Mouse (Mus musculus) limb, embryonic 14.5 days (tissue): Measurements from ENCODE around the gene Lrrc75a. TPM values are rescaled to one million over a fixed set of nuclear protein-coding genes. Genes with fewer than 3 reads are reported as not detected.

Source experiments
- ATAC-seq: fragments of 200-750 bp; cut with Nextera tagmentation; 2 replicates; pipeline ENCODE4 v1.8.0; 2017; ENCODE audit warnings: low read depth, moderate number of reproducible peaks, moderate TSS enrichment; ENCODE audit not compliant: low FRiP score
- DNase-seq: peaks from one replicate; pipeline ENCODE4 v3.0.0-alpha.2; 2015; ENCODE audit warnings: low spot score
- H3K27ac ChIP-seq: fragments of 300-500 bp; sonication (generic); replicated peaks from 2 replicates; pipeline ENCODE4 v1.5.1; 2014; ENCODE audit warnings: low read depth, mild to moderate bottlenecking, low read length, moderate library complexity, mixed read lengths
- H3K27me3 ChIP-seq: fragments of 300-500 bp; sonication (generic); 2 replicates; pipeline ENCODE4 v1.6.1; 2014; ENCODE audit warnings: low read length, mixed read lengths; ENCODE audit not compliant: control insufficient read depth, insufficient read depth
- H3K36me3 ChIP-seq: fragments of 300-500 bp; sonication (generic); 2 replicates; pipeline ENCODE4 v1.6.1; 2014; ENCODE audit warnings: mild to moderate bottlenecking, low read length, moderate library complexity, mixed read lengths; ENCODE audit not compliant: control insufficient read depth, insufficient read depth
- H3K4me1 ChIP-seq: fragments of 300-500 bp; sonication (generic); 2 replicates; pipeline ENCODE4 v1.6.1; 2014; ENCODE audit warnings: antibody characterized with exemption, low read length, mixed read lengths; ENCODE audit not compliant: control insufficient read depth, insufficient read depth
- H3K4me2 ChIP-seq: fragments of 300-500 bp; sonication (generic); replicated peaks from 2 replicates; pipeline ENCODE4 v1.6.1; 2014; ENCODE audit warnings: low read depth, mild to moderate bottlenecking, low read length, moderate library complexity; ENCODE audit not compliant: severe bottlenecking
- H3K4me3 ChIP-seq: fragments of 300-500 bp; sonication (generic); replicated peaks from 2 replicates; pipeline ENCODE4 v1.5.1; 2014; ENCODE audit warnings: low read length
- H3K9ac ChIP-seq: fragments of 300-500 bp; sonication (generic); 2 replicates; pipeline ENCODE4 v1.6.1; 2014; ENCODE audit warnings: mild to moderate bottlenecking, low read depth, low read length, moderate library complexity; ENCODE audit not compliant: severe bottlenecking
- H3K9me3 ChIP-seq: fragments of 300-500 bp; sonication (generic); 2 replicates; pipeline ENCODE4 v1.6.1; 2016; ENCODE audit warnings: low read length; ENCODE audit not compliant: control insufficient read depth
- POLR2A ChIP-seq: fragments of 200-500 bp; IDR thresholded peaks from 2 replicates; pipeline ENCODE4 v1.8.0; 2012; ENCODE audit warnings: inconsistent platforms, mild to moderate bottlenecking, moderate library complexity, borderline replicate concordance; ENCODE audit not compliant: insufficient read depth, insufficient read length; ENCODE audit errors: extremely low read depth
- WGBS: fragments of 180-500 bp; shearing (Covaris S2); extraction: QIAGEN DNeasy Blood & Tissue Kit; methylation state at CpG from one replicate; pipeline ENCODE4 v1.1.7; 2014; 5-methylcytosine and 5-hydroxymethylcytosine counted together
- polyA plus RNA-seq, 2 experiments: library from polyadenylated mRNA; depleted of rRNA in 1 of 2; stranded (reverse) in 1 of 2; unstranded in 1 of 2; fragments of >200 nt; fragmentation: Nextera tagmentation in 1 of 2; extraction: Ambion mirVana in 1 of 2; gene quantifications; 2 replicates each; pipeline versions ENCODE4 v1.2.1 to v1.2.3; 2012 to 2014

Gene Lrrc75a
- polyA plus RNA-seq, 2 experiments = 13.7 to 19.2 TPM

GRCm38 (mm10) chr11:62601732-62602618, 46.3 kb downstream of the Lrrc75a start:
- ATAC-seq = peak; percentile 7; the same call in 1 of the 2 replicates
- Histone ChIP-seq H3K4me1 (peaks cover 19% of the 10 kb centered on the region), H3K9me3 (no peaks in the 10 kb centered on the region), H3K9ac (peak overlapping the region; percentile 96), H3K27me3 (no peaks in the 10 kb centered on the region), H3K36me3 (peaks cover 38% of the 10 kb centered on the region), H3K4me3 (peak overlapping the region; percentile 74), H3K27ac (peak overlapping the region; percentile 89), H3K4me2 (peak overlapping the region; percentile 59)
- no peak for DNase-seq
- no peak; the same call in 1 of the 2 replicates for TF ChIP-seq POLR2A
- WGBS = 9% methylated on average over 17 of the region's 17 CpGs

GRCm38 (mm10) chr11:62598571-62598970, 49.8 kb downstream of the Lrrc75a start:
- no peak overlapping the region for H3K4me3 ChIP-seq
- H3K4me1 ChIP-seq = peaks cover 3% of the 10 kb centered on the region
- no peaks in the 10 kb centered on the region for H3K27me3 ChIP-seq
- H3K36me3 ChIP-seq = peaks cover 4% of the 10 kb centered on the region
- H3K9me3 ChIP-seq = no peaks in the 10 kb centered on the region
- H3K27ac ChIP-seq = no peak overlapping the region
- H3K9ac ChIP-seq = no peak overlapping the region
- DNase-seq = no peak
- WGBS = 82% methylated on average over 4 of the region's 4 CpGs
- ATAC-seq = no peak
- H3K4me2 ChIP-seq = no peak overlapping the region
- no peak for TF ChIP-seq POLR2A

- Histone ChIP-seq H3K9me3 (no peaks in the 10 kb centered on the region), H3K27ac (no peak overlapping the region), H3K4me1 (no peaks in the 10 kb centered on the region), H3K9ac (no peak overlapping the region), H3K27me3 (no peaks in the 10 kb centered on the region), H3K36me3 (no peaks in the 10 kb centered on the region), H3K4me3 (no peak overlapping the region), H3K4me2 (no peak overlapping the region)
- ATAC-seq = no peak
- 39% methylated on average over 8 of the region's 8 CpGs for WGBS
- DNase-seq = no peak
- TF ChIP-seq POLR2A = no peak
Measured at GRCm38 (mm10) chr11:62591904-62592575, 56.3 kb downstream of the Lrrc75a start.

- DNase-seq (no peak), ATAC-seq (no peak)
- no peak for TF ChIP-seq POLR2A
- 82% methylated on average over 2 of the region's 2 CpGs for WGBS
- Histone ChIP-seq H3K36me3 (no peaks in the 10 kb centered on the region), H3K4me2 (no peak overlapping the region), H3K4me3 (no peak overlapping the region), H3K4me1 (no peaks in the 10 kb centered on the region), H3K9me3 (no peaks in the 10 kb centered on the region), H3K9ac (no peak overlapping the region), H3K27ac (no peak overlapping the region), H3K27me3 (no peaks in the 10 kb centered on the region)
Measured at GRCm38 (mm10) chr11:62591026-62591425, 57.3 kb downstream of the Lrrc75a start.

GRCm38 (mm10) chr11:62589391-62589790, 58.9 kb downstream of the Lrrc75a start:
- WGBS = 88% methylated on average over 10 of the region's 10 CpGs
- Histone ChIP-seq H3K4me3 (no peak overlapping the region), H3K4me2 (no peak overlapping the region), H3K27ac (no peak overlapping the region), H3K27me3 (no peaks in the 10 kb centered on the region), H3K36me3 (no peaks in the 10 kb centered on the region), H3K4me1 (no peaks in the 10 kb centered on the region), H3K9me3 (no peaks in the 10 kb centered on the region), H3K9ac (no peak overlapping the region)
- DNase-seq = no peak
- ATAC-seq = no peak
- TF ChIP-seq POLR2A = no peak
